Mouse (Mus musculus): ENCODE data around the gene Ube2e1. TPM values are rescaled to one million over a fixed set of nuclear protein-coding genes. Genes with fewer than 3 reads are reported as not detected.
"Not testable (repeated sequence)": the region's sequence is repeated elsewhere in the genome, so short reads cannot be mapped to it uniquely, and the experiment has no call there.

The Ube2e1 gene
- polyA plus RNA-seq, 2 experiments from 2014 or later = 31.1 to 63.4 TPM

DNA sequence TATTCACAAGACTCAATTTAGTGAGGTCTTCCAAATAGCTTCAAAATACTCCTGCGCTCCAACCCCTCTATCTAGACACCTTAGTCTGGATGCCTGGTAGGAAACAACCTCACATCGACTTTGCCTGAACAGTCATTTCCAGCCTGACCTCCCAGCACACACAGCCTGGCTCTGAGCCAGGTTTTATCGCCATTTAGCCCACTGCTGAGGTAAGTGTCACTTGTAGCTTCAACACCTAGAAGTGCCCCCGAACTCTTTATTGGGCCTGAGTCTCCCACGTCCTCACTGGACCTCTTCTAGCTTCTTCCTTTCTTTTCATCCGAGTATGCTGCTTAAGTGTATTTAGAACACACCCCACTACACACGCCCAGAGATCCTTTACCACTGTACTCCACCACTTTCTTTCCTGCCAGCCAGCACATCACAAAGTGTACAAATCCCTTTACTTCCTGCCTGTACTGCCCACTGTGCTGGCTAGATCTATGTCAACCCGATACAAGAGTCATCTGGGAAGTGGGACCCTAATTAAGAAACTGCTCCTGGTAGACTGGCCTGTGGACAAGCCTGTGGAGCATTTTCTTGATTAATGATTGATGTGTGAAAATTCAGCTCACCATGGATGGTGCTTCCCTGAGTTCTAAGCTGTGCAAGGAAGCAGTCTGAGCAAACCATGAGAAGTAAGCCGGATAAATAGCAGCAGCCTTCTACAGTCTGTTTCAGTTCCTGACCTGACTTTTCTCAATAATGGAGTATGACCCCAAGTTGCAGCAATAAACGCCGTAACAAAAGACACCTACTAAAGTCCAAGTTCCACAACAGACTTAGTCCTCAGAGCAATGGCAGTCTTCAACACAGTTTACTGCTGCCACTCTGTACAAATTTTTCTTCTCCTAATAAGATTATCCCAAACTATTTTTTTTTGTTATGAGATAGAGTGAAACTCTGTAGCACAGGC is 13.9 kb downstream of the Ube2e1 start:
- ATAC-seq = no peak

DNA sequence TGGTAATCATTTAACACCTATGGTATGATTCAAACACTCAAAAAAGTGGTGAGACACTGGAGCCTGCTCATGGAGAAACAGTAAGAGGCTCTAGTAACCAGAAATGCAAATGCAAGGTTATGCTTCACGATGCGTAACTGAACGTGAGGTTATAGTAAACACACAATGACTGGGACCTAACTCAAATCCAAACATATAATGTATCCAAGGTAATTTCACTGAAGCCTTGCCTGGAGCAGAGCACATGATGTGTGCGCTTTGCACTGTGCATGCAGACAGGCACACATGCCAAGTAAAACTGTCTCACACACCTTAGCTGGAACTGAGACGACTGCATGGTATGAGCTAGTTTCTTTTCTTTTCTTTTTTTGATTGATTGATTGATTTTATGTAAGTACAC is 27.5 kb downstream of the Ube2e1 start:
- no peak for ATAC-seq

DNA sequence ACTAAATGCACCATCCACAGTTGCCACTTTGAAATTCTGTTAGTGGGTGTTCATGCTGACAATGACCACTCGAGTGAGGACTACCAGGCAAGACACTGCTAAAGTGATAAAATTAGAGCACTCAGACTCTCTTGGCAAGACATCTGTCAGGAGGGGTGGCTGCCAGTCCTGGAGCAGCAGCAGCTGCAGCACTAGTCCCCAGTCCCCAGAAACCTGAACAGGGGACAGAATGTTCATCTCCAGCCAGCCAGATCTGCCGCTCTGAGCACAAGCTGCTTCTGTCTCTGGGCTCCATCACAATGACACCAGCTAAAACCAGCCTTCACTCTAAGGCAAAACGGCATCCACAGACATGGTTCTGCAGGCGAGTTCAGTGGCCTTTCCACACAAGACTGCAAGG is 28.4 kb downstream of the Ube2e1 start:
- ATAC-seq = no peak

DNA sequence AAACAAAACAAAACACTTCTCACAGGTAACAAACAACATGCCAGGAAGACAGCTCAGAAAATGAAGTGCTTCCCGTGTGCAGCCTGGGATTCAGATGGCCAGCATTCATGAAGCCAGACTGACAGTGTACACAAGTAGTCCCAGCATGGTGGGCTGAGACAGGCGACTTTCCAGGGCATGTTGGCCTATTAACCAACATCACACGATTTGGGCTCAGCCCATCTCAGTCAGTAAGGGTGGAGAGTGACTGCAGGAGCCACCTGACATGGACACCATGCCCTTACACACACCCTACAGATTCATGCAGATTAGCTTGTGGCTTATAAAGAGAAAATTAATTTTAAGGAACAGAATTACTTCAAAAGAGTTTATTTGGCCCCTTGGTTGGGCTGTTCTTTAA is 28.9 kb downstream of the Ube2e1 start:
- no peak for ATAC-seq

DNA sequence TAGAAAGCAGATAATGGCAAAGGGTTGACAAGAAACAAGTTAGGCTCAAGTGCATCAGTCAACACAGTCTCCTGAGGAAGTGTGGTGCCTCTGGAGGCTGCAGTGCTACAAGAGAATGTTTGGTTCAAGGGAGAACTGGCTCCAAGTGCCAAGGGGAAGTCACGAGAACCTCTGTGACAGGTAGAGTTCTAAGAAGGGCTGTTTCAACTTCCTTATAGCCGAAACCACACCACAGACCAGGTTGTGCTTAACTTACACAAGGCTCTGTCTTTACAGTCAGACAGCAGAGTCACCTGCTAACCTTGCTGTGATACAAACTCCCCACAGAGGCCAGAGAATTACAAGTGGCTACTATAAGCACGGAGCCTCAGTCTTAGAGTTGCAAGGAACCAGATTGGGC is 30.1 kb downstream of the Ube2e1 start:
- peak; percentile 34 for ATAC-seq

DNA sequence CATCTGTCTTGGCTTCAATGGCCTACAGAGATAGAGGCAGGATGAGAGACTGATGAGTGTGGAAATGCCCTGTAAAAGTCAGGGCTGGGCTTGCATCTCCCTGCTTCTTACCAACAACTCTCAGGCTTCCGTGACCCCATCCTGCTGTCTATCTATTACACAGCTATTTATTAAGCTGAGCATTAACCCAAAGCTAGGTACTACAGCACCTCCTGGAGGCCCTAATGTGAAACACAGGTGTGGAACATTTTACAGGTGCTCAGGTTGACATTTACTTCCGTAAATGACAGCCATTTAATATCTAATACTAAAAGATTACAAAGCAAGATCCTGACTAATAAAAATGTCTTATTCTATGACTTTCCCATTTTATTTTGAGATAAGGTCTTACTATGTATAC is 31.0 kb downstream of the Ube2e1 start:
- ATAC-seq = no peak

DNA sequence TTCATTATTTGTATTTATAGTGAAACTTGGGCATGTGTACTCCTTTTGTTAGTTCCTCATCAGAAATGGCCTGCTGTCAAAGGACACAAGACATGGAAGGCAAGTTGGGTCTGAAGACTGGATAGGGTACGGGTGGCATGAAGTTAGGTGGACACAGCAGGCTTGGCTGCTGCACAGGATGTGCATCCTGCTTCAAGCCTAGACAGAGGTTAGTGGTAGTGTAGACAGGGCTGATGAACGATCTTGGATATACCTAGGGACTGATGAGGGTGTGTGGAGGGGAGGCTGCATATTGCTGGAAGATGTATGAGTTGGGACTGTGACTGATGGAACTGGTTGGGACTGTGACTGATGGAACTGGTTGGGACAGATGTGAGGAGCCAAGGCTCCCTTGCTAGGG is 32.8 kb downstream of the Ube2e1 start:
- peak; percentile 38 for ATAC-seq

DNA sequence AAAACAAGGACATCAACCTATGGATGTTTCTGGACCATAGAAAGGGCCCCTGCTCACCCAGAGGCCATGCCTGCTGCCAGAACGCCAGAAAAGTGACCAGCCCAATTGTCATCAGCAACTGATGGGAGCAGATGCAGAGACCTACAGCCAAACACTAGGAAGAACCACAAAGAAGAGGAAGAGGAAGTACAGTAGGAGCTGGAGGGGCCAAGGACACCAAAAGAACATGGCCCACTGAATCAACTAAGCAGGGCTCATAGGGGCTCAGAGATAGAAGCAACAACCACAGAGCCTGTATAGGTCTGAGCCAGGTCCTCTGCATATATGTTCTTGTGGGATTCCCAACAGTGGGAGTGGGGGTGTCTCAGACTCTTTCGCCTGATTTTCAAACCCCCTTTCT is 34.2 kb downstream of the Ube2e1 start:
- ATAC-seq = no peak

DNA sequence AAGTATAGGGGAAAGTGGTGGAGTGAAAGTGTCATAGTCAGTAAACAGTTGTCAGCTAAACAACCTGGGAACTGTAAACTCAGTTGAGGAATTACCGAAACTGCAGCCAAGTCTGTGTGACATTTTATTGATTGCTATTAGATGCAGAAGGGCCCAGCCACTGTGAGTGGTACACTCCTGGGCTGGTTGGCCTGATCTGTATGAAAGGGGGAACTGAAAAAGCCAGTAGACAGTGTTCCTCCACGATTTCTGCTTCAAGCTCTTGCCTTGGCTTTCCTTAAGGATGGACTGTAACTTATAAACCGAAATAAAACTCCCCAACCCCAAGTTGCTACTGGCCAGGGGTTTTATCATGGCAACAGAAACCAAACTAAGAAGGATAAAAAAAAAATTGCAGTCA is 39.1 kb downstream of the Ube2e1 start:
- ATAC-seq = no peak

DNA sequence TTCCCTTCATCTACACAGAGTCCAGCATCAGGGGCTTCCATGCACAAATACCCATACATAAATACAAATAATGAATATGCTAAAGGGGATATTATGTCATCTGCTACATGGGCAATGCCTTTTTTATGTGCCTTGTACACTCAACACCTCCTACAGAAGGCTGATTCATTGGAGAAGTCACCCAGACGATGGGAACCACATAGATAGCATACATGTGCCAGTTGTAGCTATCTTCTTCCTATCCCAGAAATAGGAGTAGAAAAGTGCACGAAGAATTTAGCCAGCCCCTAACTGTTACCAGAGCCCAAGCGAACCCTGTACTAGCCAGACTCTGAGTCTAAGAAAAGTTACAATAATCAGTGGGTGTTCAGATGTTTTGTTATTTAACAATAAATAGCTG is 39.5 kb downstream of the Ube2e1 start:
- no peak for ATAC-seq

DNA sequence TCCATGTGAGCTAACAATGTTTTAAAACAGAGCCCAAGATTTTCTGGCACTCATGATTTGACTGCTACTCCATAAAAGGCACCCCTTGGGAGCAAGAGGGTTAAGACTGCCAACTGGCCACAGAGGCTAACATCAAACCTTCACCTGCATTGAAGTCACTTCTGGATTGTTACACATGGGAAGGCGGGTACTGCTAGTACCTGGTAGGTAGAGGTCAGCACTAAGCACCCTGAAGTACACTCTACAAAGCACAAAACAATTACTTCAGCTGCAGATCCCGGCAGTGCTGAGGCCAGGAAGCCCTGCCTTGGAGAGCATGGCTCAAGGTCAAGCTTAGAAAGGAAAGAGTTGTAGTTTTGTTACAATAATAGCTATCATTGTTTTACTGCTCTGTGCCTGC is 44.3 kb downstream of the Ube2e1 start:
- no peak for ATAC-seq

DNA sequence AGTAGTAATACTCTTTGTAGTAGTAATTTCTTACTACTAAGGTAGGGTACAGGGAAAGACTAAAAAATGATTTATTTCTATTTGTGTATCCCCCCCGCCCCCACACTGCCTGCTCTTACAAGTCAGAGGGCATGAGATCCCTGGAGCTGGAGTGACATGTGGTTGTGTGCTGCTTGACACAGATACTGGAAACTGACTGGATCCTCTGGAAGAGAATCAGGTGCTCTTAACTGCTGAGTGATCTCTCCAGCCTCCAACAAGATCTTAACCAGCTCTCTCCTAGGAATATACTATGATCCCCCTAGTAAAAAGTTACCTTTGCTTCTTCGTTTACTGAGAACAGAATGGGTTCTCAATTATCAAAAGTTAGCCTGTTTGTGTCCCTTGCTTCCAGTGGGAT is 45.2 kb downstream of the Ube2e1 start:
- no peak for ATAC-seq

DNA sequence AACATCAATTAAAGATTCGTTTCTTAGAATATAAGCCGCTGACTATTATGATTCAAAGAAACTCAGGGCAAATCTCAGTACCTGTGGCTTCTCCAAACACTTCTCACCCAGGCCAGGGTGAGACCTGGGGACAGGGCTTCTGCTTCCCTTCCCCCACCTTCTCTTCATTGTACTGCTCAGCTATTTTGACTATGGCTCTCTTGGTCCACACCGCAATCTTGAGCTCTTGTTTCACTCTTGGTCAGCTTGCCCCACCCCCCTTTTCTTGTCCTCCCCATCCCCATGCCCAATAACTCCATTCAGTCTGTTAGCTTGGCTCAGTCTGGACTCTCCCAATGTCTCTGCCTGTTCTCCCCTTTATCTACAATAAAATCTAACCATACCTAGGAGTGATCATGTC is 46.2 kb downstream of the Ube2e1 start:
- no peak for ATAC-seq

DNA sequence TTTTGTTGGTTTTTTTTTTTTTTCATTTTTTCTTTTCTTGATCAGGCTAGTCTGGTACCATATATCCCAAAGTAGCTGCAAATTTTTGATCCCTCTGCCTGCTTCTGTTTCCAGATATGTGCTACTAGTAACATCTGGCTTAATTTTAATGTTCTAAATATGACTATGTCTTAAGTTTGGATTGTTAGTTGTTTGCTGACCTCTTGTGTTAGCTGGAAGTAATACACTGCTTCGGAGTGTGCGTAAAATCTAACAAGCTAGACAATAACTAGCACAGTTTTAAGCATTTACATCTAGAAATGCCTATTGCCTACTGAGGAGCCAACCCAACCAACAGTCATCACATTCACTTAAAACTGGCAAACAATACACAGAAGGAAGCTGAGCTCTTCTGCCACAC is 47.1 kb downstream of the Ube2e1 start:
- peak; percentile 61 for ATAC-seq

DNA sequence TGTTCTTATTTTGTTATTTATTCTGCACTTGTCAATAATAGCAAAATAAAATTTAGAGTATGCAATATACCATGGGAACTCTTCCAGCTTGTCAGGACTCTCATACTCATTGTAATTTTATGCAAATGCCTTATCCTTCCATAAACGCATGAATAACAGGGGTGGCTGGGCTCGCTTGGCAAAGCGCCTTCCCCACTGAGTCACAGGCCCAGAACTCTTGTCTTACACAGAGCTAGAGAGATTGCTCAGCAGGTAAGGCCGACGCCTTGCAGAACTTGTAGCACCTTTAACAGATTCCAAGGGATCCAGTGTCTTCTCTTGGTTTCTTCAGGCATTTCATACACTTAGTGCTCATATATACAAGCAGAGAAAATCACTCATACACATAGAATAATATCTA is 51.3 kb downstream of the Ube2e1 start:
- ATAC-seq = no peak

DNA sequence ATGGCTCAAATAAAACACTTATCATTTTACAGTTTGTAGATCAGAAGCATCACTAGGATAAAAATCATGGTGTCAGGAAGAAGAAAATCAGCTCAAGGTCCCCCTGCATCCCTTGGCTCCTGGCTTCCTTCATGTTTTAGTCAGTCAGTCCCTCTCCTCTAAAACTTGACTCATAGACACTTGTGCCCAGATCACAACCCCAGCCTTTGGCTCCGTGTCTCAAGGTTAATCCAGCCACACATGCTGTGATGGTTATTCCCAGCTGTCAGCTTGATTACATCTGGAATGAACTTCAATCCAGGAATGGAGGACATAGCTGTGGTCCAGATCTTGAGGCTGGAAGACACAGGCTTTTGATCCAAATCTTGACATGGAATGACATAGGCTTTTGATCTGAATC is 57.1 kb downstream of the Ube2e1 start:
- no peak for ATAC-seq

DNA sequence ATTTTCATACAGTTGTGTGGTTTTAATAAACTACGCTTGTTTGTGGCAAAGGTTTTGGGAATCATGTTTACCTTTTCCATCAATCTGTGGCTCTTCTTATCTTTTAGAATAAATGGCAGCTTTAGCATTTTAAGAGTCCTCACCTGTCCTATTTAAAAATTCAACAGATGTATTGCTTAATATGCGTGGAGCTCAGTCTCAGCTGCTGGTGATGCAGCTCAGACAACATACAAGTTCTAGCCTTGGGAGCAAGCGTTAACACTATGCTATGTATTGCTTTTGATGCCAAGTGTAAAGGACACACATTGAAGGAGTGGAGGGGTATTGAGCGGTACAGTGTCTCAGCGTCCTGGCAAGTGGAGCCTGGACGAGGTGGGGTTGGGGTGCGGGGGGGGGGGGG is 60.0 kb downstream of the Ube2e1 start:
- ATAC-seq = no peak

DNA sequence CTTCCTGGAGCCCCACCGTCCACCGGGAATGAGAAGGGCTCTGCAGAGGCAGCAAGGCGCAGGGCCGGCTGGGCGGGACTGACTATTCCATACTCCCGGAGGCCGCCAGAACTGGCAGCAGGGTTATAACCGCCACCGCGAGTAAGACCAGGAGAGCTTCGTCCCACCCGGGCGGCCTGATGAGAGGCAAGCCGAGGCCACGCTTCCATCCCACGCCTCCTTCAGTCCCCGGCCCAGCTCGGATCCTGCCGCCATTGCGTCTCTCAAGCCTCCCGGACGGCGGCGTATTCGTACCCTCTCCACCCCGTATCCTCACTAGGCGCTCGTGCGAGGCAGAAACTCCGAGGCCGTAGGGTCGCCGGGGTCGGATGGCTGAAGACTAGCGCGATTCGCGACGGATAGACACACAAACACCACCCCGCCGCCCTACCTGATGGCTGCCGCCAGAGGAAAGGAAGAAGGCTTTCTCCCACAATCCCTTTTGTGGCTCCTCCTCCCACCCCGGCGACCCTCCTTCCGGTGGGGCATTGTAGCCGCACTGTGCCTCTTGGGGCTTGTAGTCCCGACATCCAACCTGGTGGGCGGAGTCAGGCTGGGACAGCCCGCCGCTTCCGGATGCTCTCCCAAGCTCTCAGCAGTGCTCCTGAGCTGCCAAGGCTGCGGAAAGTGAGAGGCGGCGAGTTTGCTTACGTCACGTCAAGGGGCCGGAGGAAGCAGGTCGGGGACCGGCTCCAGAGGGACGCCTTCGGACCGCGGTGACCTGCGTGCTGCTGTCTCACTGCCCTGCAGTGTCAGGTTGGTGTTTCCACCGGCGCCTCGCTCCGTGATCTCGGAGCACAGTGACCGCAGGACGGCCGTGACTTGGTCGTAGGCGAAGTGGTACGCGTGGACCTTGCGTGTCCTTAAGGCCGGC is 60.9 kb downstream of the Ube2e1 start, which contains the start of the genes Nkiras1 and Rpl15:
Gene Nkiras1 (plus strand): TSS at position 608 of the 913 bp plus-strand sequence.
Gene Rpl15 (minus strand): TSS at position 863 of the 913 bp plus-strand sequence.
- ATAC-seq = peak; percentile 98

DNA sequence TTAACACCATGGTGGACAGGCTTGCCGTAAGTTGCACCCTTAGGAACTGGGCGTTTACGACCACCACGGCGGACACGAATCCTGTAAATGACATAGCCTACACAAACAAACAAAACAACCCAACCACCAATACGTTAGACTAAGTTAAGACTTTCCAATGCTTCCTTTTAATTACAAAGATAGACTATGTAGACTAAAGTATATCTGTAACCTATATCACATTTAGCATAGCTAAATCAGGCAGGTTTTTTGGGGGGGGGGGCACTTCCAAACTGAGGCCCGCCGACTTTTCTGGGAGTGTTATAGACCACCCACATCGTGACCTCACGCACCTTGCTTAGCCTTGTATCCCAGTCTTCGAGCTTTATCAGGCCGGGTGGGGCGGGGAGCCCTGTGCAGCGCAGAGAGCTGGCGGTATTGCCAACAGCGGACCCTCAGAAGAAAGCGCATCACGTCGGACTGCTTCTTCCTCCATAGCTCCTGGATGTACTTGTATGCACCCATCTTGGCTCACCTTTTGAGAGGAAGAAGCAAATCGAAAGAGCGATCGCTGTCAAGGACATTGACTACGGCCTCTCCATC is 61.6 kb downstream of the Ube2e1 start:
- ATAC-seq = not testable (repeated sequence)

DNA sequence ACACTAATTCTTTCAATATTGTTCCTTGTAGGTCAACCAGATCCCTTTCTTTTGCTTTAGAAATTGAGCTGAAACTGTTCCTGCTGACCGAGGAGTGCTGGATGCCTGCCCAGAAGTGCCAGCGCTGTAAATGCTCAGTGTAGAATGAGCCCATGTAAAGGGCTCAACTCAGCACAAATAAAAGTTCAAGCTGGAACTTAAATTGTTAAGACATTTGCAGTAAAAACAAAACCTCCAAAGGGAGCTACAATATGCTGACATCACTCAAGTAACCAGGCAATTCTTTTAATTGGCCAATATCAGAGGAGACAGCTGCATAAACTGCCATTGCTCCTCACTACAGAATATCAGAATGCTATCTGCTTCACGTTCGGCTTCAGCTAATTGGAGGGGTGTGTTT is 68.2 kb downstream of the Ube2e1 start:
- no peak for ATAC-seq

DNA sequence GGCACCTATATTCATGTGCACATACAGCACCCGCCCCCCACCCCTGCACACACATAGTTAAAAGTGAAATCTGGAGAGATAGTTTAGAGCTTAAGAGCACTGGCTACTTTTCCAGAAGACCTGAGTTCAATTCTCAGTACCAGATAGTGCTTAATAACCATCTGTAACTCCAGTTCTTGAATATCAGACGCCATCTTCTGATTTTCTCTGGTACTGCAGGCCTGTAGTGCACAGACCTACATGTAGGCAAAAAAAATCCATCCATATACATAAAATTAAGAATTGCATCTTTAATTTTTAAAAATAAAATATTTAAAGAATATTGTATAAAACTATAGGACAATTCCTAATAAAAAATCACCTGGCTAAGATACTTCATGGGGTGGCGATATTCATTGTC is 70.5 kb downstream of the Ube2e1 start:
- no peak for ATAC-seq

DNA sequence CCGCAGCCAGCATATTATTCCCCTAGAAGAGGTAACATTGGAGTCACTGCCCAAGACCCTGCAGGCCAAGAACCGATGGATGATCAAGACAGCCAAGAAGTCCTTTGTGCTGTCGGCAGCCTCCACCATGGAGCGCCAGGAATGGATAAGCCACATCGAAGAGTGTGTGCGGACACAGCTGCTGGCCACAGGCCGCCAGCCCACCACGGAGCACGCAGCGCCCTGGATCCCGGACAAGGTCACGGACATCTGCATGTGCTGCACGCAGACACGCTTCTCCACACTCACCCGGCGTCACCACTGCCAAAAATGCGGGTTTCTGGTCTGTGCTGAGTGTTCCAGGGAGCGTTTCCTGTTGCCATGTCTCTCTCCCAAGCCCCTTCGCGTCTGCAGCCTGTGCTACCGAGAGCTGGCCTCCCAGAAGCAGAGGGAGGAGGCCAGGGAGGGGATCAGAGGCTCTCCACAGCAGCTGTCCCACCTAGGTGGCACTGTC is 89.0 kb downstream of the Ube2e1 start:
- no peak for ATAC-seq

DNA sequence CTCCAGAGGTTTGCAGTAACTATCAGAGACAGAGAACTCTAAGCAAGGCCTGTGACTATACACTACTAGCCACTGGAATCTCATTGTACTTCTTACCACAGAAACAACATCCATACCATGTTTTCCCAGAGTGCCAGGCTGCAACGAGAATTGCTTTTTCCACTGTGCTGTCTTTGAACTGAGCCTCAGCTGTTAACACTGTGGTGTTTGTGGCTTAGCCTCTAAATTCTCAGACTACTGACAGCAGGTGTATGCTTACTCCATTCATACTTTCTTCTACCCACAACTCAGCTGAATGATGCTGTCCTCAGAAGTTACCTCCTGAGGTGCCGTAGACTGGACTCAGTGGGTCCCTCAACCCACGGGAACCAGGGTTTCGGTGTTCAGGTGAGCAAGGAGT is 89.9 kb downstream of the Ube2e1 start:
- no peak for ATAC-seq

Data from activated CD4-positive, CD25-positive, alpha-beta regulatory T cell, adult 4 months (primary cell).